Mouse (Mus musculus) forebrain, embryonic 16.5 days (tissue): ENCODE data around the gene Patj. TPM values are rescaled to one million over a fixed set of nuclear protein-coding genes. Genes with fewer than 3 reads are reported as not detected.
"Not testable (repeated sequence)": the region's sequence is repeated elsewhere in the genome, so short reads cannot be mapped to it uniquely, and the experiment has no call there.

Source experiments
- ATAC-seq: fragments of 200-750 bp; cut with Nextera tagmentation; 2 replicates; pipeline ENCODE4 v1.8.0; 2017; ENCODE audit warnings: mild to moderate bottlenecking, moderate library complexity
- H3K27ac ChIP-seq: fragments of 300-500 bp; sonication (generic); 2 replicates; pipeline ENCODE4 v1.5.1; 2014; ENCODE audit warnings: low read length, control low read depth
- H3K27me3 ChIP-seq: fragments of 300-500 bp; sonication (generic); replicated peaks from 2 replicates; pipeline ENCODE4 v1.6.1; 2014; ENCODE audit warnings: low read length; ENCODE audit not compliant: control insufficient read depth, insufficient read depth
- H3K36me3 ChIP-seq: fragments of 300-500 bp; sonication (generic); 2 replicates; pipeline ENCODE4 v1.6.1; 2014; ENCODE audit not compliant: control insufficient read depth, insufficient read depth
- H3K4me1 ChIP-seq: fragments of 300-500 bp; sonication (generic); replicated peaks from 2 replicates; pipeline ENCODE4 v1.6.1; 2014; ENCODE audit warnings: low read length; ENCODE audit not compliant: control insufficient read depth, insufficient read depth
- H3K4me2 ChIP-seq: fragments of 300-500 bp; sonication (generic); 2 replicates; pipeline ENCODE4 v1.6.1; 2014; ENCODE audit warnings: mild to moderate bottlenecking, low read length, control low read depth
- H3K4me3 ChIP-seq: fragments of 300-500 bp; sonication (generic); replicated peaks from 2 replicates; pipeline ENCODE4 v1.5.1; 2014; ENCODE audit warnings: mild to moderate bottlenecking, low read length, control low read depth
- H3K9ac ChIP-seq: fragments of 300-500 bp; sonication (generic); replicated peaks from 2 replicates; pipeline ENCODE4 v1.6.1; 2014; ENCODE audit warnings: low read depth, low read length, control low read depth
- H3K9me3 ChIP-seq: fragments of 300-500 bp; sonication (generic); 2 replicates; pipeline ENCODE4 v1.6.1; 2016; ENCODE audit warnings: low read length; ENCODE audit not compliant: control insufficient read depth
- WGBS: fragments of 180-500 bp; shearing (Covaris S2); extraction: QIAGEN DNeasy Blood & Tissue Kit; methylation state at CpG from one replicate; pipeline ENCODE4 v1.1.7; 2014; 5-methylcytosine and 5-hydroxymethylcytosine counted together
- polyA plus RNA-seq: library from polyadenylated mRNA; unstranded; fragments of >200 nt; fragmentation: Nextera tagmentation; extraction: Ambion mirVana; gene quantifications from 2 replicates; pipeline ENCODE4 v1.2.1, GENCODE M21; 2015

Patj gene
- polyA plus RNA-seq, 1 experiment from 2014 or later = 5.9 TPM

DNA sequence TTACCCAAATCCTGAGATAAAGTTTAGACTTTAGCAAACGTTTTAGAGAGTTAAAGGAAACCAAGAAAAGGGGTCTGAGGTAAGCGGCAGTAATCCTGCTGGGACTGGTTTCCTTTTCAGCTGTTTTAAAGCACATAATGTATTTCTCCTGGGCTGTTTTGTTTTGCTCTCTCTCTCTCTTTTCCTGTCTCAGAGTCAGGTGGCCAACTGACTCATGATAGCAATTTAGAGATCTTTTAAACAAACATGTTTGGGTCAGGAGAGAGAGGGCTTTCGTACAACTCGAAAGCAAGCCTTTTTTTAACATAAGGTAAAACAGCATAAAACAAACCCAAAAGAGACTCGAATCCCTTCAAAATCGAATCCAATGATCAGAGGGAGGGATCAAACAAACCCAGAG, 207.5 kb downstream of the Patj start:
- Histone ChIP-seq H3K4me1 (peaks cover 5% of the 10 kb centered on the region; the same call in 1 of the 2 replicates), H3K27me3 (no peaks in the 10 kb centered on the region), H3K4me3 (no peak overlapping the region), H3K9ac (no peak overlapping the region), H3K36me3 (no peaks in the 10 kb centered on the region), H3K27ac (no peak overlapping the region), H3K9me3 (no peaks in the 10 kb centered on the region), H3K4me2 (no peak overlapping the region)
- no peak for ATAC-seq
- 67% methylated on average over 6 of the region's 6 CpGs for WGBS

DNA sequence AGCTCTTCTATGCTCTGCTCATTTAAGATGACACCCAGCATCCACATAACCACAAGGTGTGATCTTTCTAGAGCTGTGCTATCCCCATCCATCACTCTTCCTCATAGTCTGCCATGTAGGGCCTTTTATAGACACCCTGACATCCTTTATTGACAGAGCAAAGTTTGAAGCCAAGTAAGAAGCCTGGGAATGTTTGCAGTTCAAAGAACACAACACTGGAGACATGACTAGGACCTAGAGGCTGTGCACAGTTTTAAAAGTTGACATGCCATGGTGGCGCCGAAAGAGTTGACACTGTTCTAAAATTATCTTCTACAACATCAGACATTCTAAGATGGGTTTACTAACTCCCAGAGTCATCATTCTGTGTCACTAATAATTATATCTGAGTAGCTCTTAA, 214.9 kb downstream of the Patj start:
- H3K4me1 ChIP-seq = no peaks in the 10 kb centered on the region
- WGBS = 93% methylated on average over 2 of the region's 2 CpGs
- no peak for ATAC-seq

DNA sequence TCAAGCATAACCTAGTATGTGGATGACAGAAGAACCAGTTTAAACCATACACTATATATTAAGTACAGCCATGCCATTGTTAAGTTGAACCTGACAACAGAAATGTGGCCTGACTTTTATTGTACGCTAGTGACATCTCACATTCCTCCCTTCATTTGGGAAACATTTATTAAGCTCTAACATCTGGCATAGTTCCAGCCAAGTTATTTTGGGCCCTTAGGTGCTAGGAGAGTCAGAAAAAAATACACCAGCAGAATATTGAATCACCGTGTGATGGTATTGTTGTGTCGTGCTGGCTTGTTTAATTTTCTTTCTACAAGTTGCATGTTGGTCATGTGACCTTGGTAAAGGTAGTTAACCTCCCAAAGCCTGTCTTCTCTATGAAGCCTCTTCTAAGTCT, 218.8 kb downstream of the Patj start:
- no peak for ATAC-seq

More for the DNA sequence above, 214.9 kb downstream of the Patj start:
- H3K27me3 ChIP-seq = no peaks in the 10 kb centered on the region
- no peaks in the 10 kb centered on the region for H3K36me3 ChIP-seq
- no peaks in the 10 kb centered on the region for H3K9me3 ChIP-seq
- no peak overlapping the region for H3K9ac ChIP-seq
- no peak overlapping the region for H3K27ac ChIP-seq
- no peak overlapping the region for H3K4me3 ChIP-seq
- H3K4me2 ChIP-seq = no peak overlapping the region

GRCm38 (mm10) chr4:98619199-98619598, 223.6 kb downstream of the Patj start:
- Histone ChIP-seq H3K4me1 (peaks cover 5% of the 10 kb centered on the region), H3K9me3 (no peaks in the 10 kb centered on the region), H3K36me3 (no peaks in the 10 kb centered on the region), H3K4me3 (no peak overlapping the region), H3K4me2 (no peak overlapping the region), H3K27me3 (no peaks in the 10 kb centered on the region), H3K27ac (no peak overlapping the region), H3K9ac (no peak overlapping the region)
- ATAC-seq = no peak
- 89% methylated on average over 6 of the region's 6 CpGs for WGBS

More for the DNA sequence above, 218.8 kb downstream of the Patj start:
- Histone ChIP-seq H3K36me3 (no peaks in the 10 kb centered on the region), H3K9me3 (no peaks in the 10 kb centered on the region), H3K27me3 (no peaks in the 10 kb centered on the region), H3K27ac (no peak overlapping the region), H3K4me3 (no peak overlapping the region), H3K4me1 (no peaks in the 10 kb centered on the region), H3K4me2 (no peak overlapping the region), H3K9ac (no peak overlapping the region)
- WGBS = 96% methylated on average over 3 of the region's 3 CpGs

DNA sequence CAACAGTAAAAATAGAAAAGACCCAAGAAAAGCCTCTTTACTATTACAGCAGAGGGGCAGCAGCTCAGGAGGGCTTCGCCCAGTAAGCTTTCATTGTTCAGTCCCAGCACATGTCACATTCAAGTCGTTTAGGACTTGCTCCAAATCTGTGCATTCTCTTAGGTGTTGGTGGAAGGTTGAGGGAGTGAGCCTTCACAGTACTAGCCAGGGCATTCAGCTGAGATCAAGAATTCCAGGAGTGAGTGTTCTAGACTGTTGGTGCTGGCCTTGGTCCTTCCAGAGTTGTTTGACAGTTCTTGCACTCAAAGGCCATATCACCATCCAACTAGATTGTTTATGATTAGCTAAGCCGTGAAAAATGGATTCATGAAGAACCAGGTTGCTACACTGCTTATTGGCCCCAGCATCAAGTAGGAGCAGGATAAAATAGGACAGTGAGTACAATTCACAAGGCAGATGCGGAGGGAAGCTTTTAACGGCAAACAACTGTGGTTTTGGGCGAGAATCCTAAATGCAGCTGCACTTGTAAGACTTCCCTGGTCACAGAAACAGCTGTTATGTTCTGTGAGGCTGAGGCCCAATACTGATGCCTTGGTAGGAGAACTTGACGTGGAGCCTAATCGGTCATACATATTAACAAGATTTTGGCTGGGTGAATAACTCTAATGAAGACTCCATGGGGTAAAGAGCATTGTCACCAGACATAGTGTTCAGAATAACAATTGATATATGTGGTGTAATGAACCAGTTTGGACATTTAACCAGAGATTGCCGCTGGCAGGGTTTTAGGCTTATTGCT, 225.6 kb downstream of the Patj start:
- Histone ChIP-seq H3K4me1 (peaks cover 5% of the 10 kb centered on the region), H3K9me3 (no peaks in the 10 kb centered on the region), H3K27ac (no peak overlapping the region), H3K27me3 (no peaks in the 10 kb centered on the region), H3K4me2 (no peak overlapping the region), H3K9ac (no peak overlapping the region), H3K36me3 (no peaks in the 10 kb centered on the region), H3K4me3 (no peak overlapping the region)
- ATAC-seq = peak; percentile 47; the same call in 1 of the 2 replicates
- WGBS = 53% methylated on average over 9 of the region's 9 CpGs

GRCm38 (mm10) chr4:98622180-98622579, 226.6 kb downstream of the Patj start:
- WGBS = 72% methylated on average over 1 of the region's 1 CpGs
- Histone ChIP-seq H3K9ac (no peak overlapping the region), H3K36me3 (no peaks in the 10 kb centered on the region), H3K9me3 (no peaks in the 10 kb centered on the region), H3K27ac (no peak overlapping the region), H3K4me1 (peaks cover 5% of the 10 kb centered on the region), H3K4me3 (no peak overlapping the region), H3K4me2 (no peak overlapping the region), H3K27me3 (no peaks in the 10 kb centered on the region)
- ATAC-seq = no peak

GRCm38 (mm10) chr4:98622996-98623673, 227.6 kb downstream of the Patj start:
- H3K27me3 ChIP-seq = no peaks in the 10 kb centered on the region
- H3K9me3 ChIP-seq = no peaks in the 10 kb centered on the region
- WGBS = 26% methylated on average over 3 of the region's 3 CpGs
- H3K4me1 ChIP-seq = peaks cover 5% of the 10 kb centered on the region
- no peak overlapping the region for H3K4me3 ChIP-seq
- no peak overlapping the region for H3K4me2 ChIP-seq
- no peak overlapping the region for H3K9ac ChIP-seq
- H3K27ac ChIP-seq = no peak overlapping the region
- ATAC-seq = peak; percentile 79; the same call in 1 of the 2 replicates
- no peaks in the 10 kb centered on the region for H3K36me3 ChIP-seq

GRCm38 (mm10) chr4:98628286-98628685, 232.7 kb downstream of the Patj start:
- Histone ChIP-seq H3K9ac (no peak overlapping the region), H3K36me3 (no peaks in the 10 kb centered on the region), H3K9me3 (no peaks in the 10 kb centered on the region), H3K27me3 (no peaks in the 10 kb centered on the region), H3K4me3 (no peak overlapping the region), H3K27ac (no peak overlapping the region), H3K4me2 (no peak overlapping the region), H3K4me1 (peaks cover 1% of the 10 kb centered on the region)
- WGBS = 94% methylated on average over 6 of the region's 6 CpGs
- no peak for ATAC-seq

DNA sequence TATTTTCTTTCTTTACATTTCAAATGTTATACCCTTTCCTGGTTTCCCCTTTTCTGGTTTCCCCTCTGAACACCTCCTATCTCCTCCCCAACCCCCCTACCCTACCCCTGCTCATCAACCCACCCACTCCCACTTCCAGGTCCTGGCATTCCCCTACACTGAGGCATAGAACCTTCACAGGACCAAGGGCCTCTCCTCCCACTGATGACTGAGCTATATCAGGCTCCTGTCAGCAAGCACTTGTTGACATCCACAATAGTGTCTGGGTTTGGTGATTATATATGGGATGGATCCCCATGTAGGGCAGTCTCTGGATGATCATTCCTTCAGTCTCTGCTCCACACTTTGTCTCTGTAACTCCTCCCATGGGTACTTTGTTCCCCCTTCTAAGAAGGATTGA, 233.6 kb downstream of the Patj start:
- ATAC-seq, H3K27me3 ChIP-seq, H3K4me3 ChIP-seq, H3K9me3 ChIP-seq, H3K9ac ChIP-seq, H3K27ac ChIP-seq, H3K4me2 ChIP-seq, H3K36me3 ChIP-seq, H3K4me1 ChIP-seq: not testable (repeated sequence)
